Mouse (Mus musculus): ENCODE results near the gene Gm10273. TPM values are rescaled to one million over a fixed set of nuclear protein-coding genes. Genes with fewer than 3 reads are reported as not detected.

The Gm10273 gene
- polyA plus RNA-seq, 1 experiment from 2014 or later, result 0.96 TPM

DNA sequence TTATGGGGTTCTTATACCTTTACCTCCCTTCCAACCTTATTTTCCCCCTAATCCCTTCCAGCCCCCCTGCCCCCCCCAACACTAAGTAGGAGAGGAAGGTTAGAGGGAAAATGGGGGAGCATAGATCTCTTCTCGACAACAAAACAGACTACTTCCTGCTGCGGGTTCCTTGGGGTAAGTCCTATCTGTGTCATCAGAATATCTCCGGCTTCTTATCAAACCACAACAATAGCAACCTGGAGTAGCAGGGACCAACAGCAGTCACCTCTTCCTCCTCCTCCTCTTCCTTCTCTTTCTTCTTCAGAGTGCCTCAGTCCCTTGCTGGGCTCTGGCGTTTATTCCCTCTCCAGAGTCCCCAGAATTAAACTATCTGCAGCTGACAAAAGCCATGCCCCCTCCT, 3.5 kb upstream of the Gm10273 start:
- in situ Hi-C loops (cut with MboI; ENCODE audit: low pct_unique_long_range_greater_than_20kb), result no loop called here
- POLR2A ChIA-PET, result no interaction called here
- DNase-seq (ENCODE audit: low read depth, low spot score) (no peak), ATAC-seq (no peak)
- no peaks in the 10 kb centered on the region for H3K27me3 ChIP-seq
- CTCF ChIA-PET, result no interaction called here
- TF ChIP-seq CTCF (IDR thresholded peaks at IDR 0.05), result no peak

- in situ Hi-C loops (cut with MboI; ENCODE audit: low pct_unique_long_range_greater_than_20kb), result no loop called here
- DNase-seq (ENCODE audit: low read depth, low spot score), result no peak
- no peak for ATAC-seq
- ChIA-PET POLR2A (interaction anchor here (0.6 kb wide), 1 partner anchor 461 kb away, joined by 6 read pairs; no protein-coding TSS in a partner anchor), CTCF (no interaction called here)
- H3K27me3 ChIP-seq, result no peaks in the 10 kb centered on the region
- no peak for TF ChIP-seq CTCF (IDR thresholded peaks at IDR 0.05)
Observed at GRCm38 (mm10) chr10:59402899-59403792, 7.7 kb downstream of the Gm10273 start, which contains the start of gene Pla2g12b. Pla2g12b (plus strand) TSS chr10:59403660.

- DNase-seq (ENCODE audit: low read depth, low spot score) (no peak), ATAC-seq (no peak)
- no peaks in the 10 kb centered on the region for H3K27me3 ChIP-seq
- ChIA-PET CTCF (no interaction called here), POLR2A (no interaction called here)
- in situ Hi-C loops (cut with MboI; ENCODE audit: low pct_unique_long_range_greater_than_20kb), result no loop called here
- TF ChIP-seq CTCF (IDR thresholded peaks at IDR 0.05), result no peak
Observed at GRCm38 (mm10) chr10:59403793-59404149, 8.3 kb downstream of the Gm10273 start.

DNA sequence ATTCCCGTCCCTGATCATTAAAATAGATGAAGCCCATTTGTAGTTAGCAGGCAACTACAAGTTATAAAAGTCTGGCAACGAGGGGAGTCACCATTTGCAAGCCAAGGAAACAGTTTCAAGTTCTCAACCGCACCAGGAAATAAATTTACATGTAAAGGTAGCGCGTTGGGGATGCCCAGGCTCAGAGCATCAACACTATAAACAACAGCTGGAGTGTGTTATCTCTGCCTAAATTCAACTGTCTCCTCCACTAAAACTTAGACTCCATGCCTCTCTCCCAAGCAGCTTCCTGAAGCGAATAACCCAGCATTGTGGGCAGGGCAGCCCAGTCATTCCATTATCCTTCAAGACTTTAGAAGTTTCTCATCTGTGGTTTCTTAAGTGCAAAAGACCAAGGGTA, 13.1 kb downstream of the Gm10273 start:
- ChIA-PET POLR2A (no interaction called here), CTCF (no interaction called here)
- DNase-seq (ENCODE audit: low read depth, low spot score) (no peak), ATAC-seq (no peak)
- no peaks in the 10 kb centered on the region for H3K27me3 ChIP-seq
- in situ Hi-C loops (cut with MboI; ENCODE audit: low pct_unique_long_range_greater_than_20kb), result no loop called here
- no peak for TF ChIP-seq CTCF (IDR thresholded peaks at IDR 0.05)

DNA sequence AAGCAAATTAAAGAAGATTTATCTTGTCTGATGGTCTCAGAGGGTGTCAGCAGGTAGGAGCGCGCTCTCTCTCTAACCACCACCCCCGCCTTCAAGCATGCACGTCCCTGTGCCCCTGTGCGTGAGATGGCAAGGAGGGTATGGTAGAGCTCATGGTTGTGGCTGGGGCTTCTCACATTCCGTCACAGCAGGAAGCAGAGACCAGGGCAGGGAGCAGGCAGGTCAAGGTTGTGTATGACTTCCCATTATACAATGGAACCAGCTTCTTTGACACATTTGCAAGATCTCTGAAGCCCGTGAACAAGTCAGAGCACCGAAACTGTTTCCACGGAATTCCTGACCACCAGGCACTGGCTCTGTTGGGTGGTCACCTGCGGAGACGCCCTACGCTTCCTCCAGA, 14.8 kb downstream of the Gm10273 start:
- no peak for DNase-seq (ENCODE audit: low read depth, low spot score)
- TF ChIP-seq CTCF (IDR thresholded peaks at IDR 0.05), result no peak
- no peak for ATAC-seq
- H3K27me3 ChIP-seq, result no peaks in the 10 kb centered on the region
- ChIA-PET CTCF (no interaction called here), POLR2A (no interaction called here)
- in situ Hi-C loops (cut with MboI; ENCODE audit: low pct_unique_long_range_greater_than_20kb), result no loop called here

GRCm38 (mm10) chr10:59413711-59414110, 18.3 kb downstream of the Gm10273 start:
- ChIA-PET POLR2A (interaction anchor here (0.6 kb wide), 1 partner anchor 84 kb away, joined by 5 read pairs; no protein-coding TSS in a partner anchor), CTCF (no interaction called here)
- no peak for DNase-seq (ENCODE audit: low read depth, low spot score)
- ATAC-seq, result no peak
- H3K27me3 ChIP-seq, result no peaks in the 10 kb centered on the region
- in situ Hi-C loops (cut with MboI; ENCODE audit: low pct_unique_long_range_greater_than_20kb), result no loop called here
- peak; percentile 55 for TF ChIP-seq CTCF (IDR thresholded peaks at IDR 0.05)

GRCm38 (mm10) chr10:59416623-59417022, 21.2 kb downstream of the Gm10273 start:
- DNase-seq (ENCODE audit: low read depth, low spot score), result no peak
- ChIA-PET CTCF (no interaction called here), POLR2A (no interaction called here)
- TF ChIP-seq CTCF (IDR thresholded peaks at IDR 0.05), result no peak
- in situ Hi-C loops (cut with MboI; ENCODE audit: low pct_unique_long_range_greater_than_20kb), result no loop called here
- no peak for ATAC-seq
- H3K27me3 ChIP-seq, result no peaks in the 10 kb centered on the region

DNA sequence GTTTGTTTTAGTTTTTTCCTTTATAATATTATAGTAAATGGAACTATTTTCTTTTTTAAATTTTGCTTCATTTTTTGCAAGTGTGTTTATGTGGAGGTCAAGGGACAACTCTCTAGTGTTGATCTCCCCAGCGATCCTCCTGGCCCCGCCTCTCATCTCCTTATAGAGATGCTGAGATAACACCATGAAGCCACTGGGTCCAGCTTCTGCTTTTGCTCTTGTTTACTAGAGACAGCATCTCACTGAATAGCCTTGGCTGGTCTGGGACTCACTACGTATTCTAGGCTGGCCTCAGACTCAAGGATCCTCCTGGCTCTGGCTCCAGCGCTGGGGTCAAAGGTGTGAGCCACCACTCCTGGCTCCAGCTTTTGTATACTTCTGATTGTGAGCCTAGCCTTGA, 24.1 kb downstream of the Gm10273 start:
- in situ Hi-C loops (cut with MboI; ENCODE audit: low pct_unique_long_range_greater_than_20kb), result no loop called here
- DNase-seq (ENCODE audit: low read depth, low spot score) (no peak), ATAC-seq (no peak)
- ChIA-PET CTCF (no interaction called here), POLR2A (no interaction called here)
- no peaks in the 10 kb centered on the region for H3K27me3 ChIP-seq
- TF ChIP-seq CTCF (IDR thresholded peaks at IDR 0.05), result no peak

- ATAC-seq (no peak), DNase-seq (ENCODE audit: low read depth, low spot score) (no peak)
- ChIA-PET CTCF (no interaction called here), POLR2A (no interaction called here)
- in situ Hi-C loops (cut with MboI; ENCODE audit: low pct_unique_long_range_greater_than_20kb), result no loop called here
- TF ChIP-seq CTCF (IDR thresholded peaks at IDR 0.05), result no peak
- H3K27me3 ChIP-seq, result no peaks in the 10 kb centered on the region
Observed at GRCm38 (mm10) chr10:59424453-59424852, 29.0 kb downstream of the Gm10273 start.

GRCm38 (mm10) chr10:59425369-59425768, 29.9 kb downstream of the Gm10273 start:
- ChIA-PET POLR2A (no interaction called here), CTCF (interaction anchor here (0.6 kb wide), 1 partner anchor 450 kb away, joined by 3 read pairs; no protein-coding TSS in a partner anchor)
- in situ Hi-C loops (cut with MboI; ENCODE audit: low pct_unique_long_range_greater_than_20kb), result no loop called here
- DNase-seq (ENCODE audit: low read depth, low spot score) (no peak), ATAC-seq (no peak)
- no peak for TF ChIP-seq CTCF (IDR thresholded peaks at IDR 0.05)
- H3K27me3 ChIP-seq, result no peaks in the 10 kb centered on the region

DNA sequence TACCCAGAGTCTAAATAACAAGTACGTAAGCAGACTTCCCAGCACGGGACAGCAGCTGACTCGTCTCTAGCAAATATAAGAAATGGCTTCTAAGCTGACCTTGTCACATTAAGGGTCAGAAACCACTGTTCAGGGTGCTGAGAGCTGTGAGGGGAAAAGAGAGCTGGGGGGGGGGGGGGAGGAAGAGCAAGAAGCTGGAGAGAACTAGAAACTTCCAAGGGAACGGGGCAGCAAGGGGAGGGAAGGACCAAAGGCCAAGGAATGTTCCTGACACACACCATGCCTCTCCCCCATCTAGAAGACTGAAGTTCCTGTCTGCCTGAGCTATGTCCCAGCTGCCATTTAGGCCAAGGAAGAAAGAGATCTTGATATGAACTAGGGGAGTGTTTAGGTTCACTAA, 30.9 kb downstream of the Gm10273 start:
- in situ Hi-C loops (cut with MboI; ENCODE audit: low pct_unique_long_range_greater_than_20kb), result no loop called here
- CTCF ChIA-PET, result interaction anchor here (1.2 kb wide), 1 partner anchor 9 kb away, joined by 3 read pairs; no protein-coding TSS in a partner anchor
- POLR2A ChIA-PET, result no interaction called here
- TF ChIP-seq CTCF (IDR thresholded peaks at IDR 0.05), result no peak
- H3K27me3 ChIP-seq, result no peaks in the 10 kb centered on the region
- ATAC-seq (no peak), DNase-seq (ENCODE audit: low read depth, low spot score) (no peak)

All from Patski (cell line).